Mouse (Mus musculus): ENCODE measurements at regions not wholly inside any gene's neighbourhood (a gene's known extent, or its start where the extent isn't known, plus 50 kb on each side); places are given as distances from the start of the nearest gene placed in this dataset.

GRCm38 (mm10) chr10:44826271-44826670, 240.7 kb upstream of the Prep start:
- DNase-seq (ENCODE audit: low spot score in 2 of 2): no peak

GRCm38 (mm10) chr10:44821666-44822065, 245.3 kb upstream of the Prep start:
- DNase-seq (ENCODE audit: low spot score in 2 of 2): no peak

- DNase-seq (ENCODE audit: low spot score in 2 of 2): no peak
Measured at GRCm38 (mm10) chr10:44820379-44820778, 246.6 kb upstream of the Prep start.

- DNase-seq (ENCODE audit: low spot score in 2 of 2): no peak
Measured at GRCm38 (mm10) chr10:44819361-44819760, 247.6 kb upstream of the Prep start.

- DNase-seq (ENCODE audit: low spot score in 2 of 2): no peak
Measured at GRCm38 (mm10) chr10:44818615-44819014, 248.4 kb upstream of the Prep start.

- no peak for DNase-seq (ENCODE audit: low spot score in 2 of 2)
Measured at GRCm38 (mm10) chr10:44796205-44796604, 267.9 kb upstream of the Prdm1 start.

- peak in 1 of 2 experiments; percentile 20 for DNase-seq (ENCODE audit: low spot score in 2 of 2)
Measured at GRCm38 (mm10) chr10:44785386-44785785, 257.1 kb upstream of the Prdm1 start.

- DNase-seq (ENCODE audit: low spot score in 2 of 2): no peak
Measured at GRCm38 (mm10) chr10:44780381-44780958, 252.2 kb upstream of the Prdm1 start.

GRCm38 (mm10) chr10:44779568-44780207, 251.4 kb upstream of the Prdm1 start:
- DNase-seq (ENCODE audit: low spot score in 2 of 2): no peak

GRCm38 (mm10) chr10:44777214-44777613, 248.9 kb upstream of the Prdm1 start:
- DNase-seq (ENCODE audit: low spot score in 2 of 2): no peak

GRCm38 (mm10) chr10:44776175-44776574, 247.9 kb upstream of the Prdm1 start:
- DNase-seq (ENCODE audit: low spot score in 2 of 2): no peak

GRCm38 (mm10) chr10:44765527-44765926, 237.2 kb upstream of the Prdm1 start:
- DNase-seq (ENCODE audit: low spot score in 2 of 2): no peak

- DNase-seq (ENCODE audit: low spot score in 2 of 2): no peak
Measured at GRCm38 (mm10) chr10:44763102-44763501, 234.8 kb upstream of the Prdm1 start.

- DNase-seq (ENCODE audit: low spot score in 2 of 2): no peak
Measured at GRCm38 (mm10) chr10:44762068-44762467, 233.8 kb upstream of the Prdm1 start.

- DNase-seq (ENCODE audit: low spot score in 2 of 2): no peak
Measured at GRCm38 (mm10) chr10:44761324-44761723, 233.0 kb upstream of the Prdm1 start.

GRCm38 (mm10) chr10:44755355-44755957, 227.2 kb upstream of the Prdm1 start:
- peak; percentile 46 to 48 for DNase-seq (ENCODE audit: low spot score in 2 of 2)

GRCm38 (mm10) chr10:44754930-44755329, 226.6 kb upstream of the Prdm1 start:
- no peak for DNase-seq (ENCODE audit: low spot score in 2 of 2)

- DNase-seq (ENCODE audit: low spot score in 2 of 2): no peak
Measured at GRCm38 (mm10) chr10:44752719-44753390, 224.6 kb upstream of the Prdm1 start.

GRCm38 (mm10) chr10:44751061-44751460, 222.8 kb upstream of the Prdm1 start:
- DNase-seq (ENCODE audit: low spot score in 2 of 2): no peak

- no peak for DNase-seq (ENCODE audit: low spot score in 2 of 2)
Measured at GRCm38 (mm10) chr10:44749206-44749605, 220.9 kb upstream of the Prdm1 start.

GRCm38 (mm10) chr10:44747419-44747818, 219.1 kb upstream of the Prdm1 start:
- no peak for DNase-seq (ENCODE audit: low spot score in 2 of 2)

- DNase-seq (ENCODE audit: low spot score in 2 of 2): no peak
Measured at GRCm38 (mm10) chr10:44744221-44744620, 215.9 kb upstream of the Prdm1 start.

GRCm38 (mm10) chr10:44733641-44734040, 205.3 kb upstream of the Prdm1 start:
- DNase-seq (ENCODE audit: low spot score in 2 of 2): no peak
